Mouse (Mus musculus): ENCODE measurements around the gene Med14. TPM values are rescaled to one million over a fixed set of nuclear protein-coding genes. Genes with fewer than 3 reads are reported as not detected.
A peak's percentile ranks its signal among the peaks of the same experiment; 100 is the strongest.

The Med14 gene
- total RNA-seq (2021): 10 to 100 TPM; 75.6 to 86.4 TPM
- long read RNA-seq, experiment 1, full-length matches to known transcripts: 3 of 78 reads
- long read RNA-seq, experiment 1, partial matches to known transcripts: 55 of 78 reads
- long read RNA-seq, experiment 1, other reads (novel, unspliced or antisense): 20 of 78 reads
- long read RNA-seq, experiment 2, full-length matches to known transcripts: 3 of 65 reads
- long read RNA-seq, experiment 2, partial matches to known transcripts: 47 of 65 reads
- long read RNA-seq, experiment 2, other reads (novel, unspliced or antisense): 15 of 65 reads

- intact Hi-C loops (cut with DNase I): loop anchor here (1.0 to 5.0 kb wide), 4 partner anchors 79 to 679 kb away; partner anchors contain the start of genes 1810030O07Rik and Usp9x
- Histone ChIP-seq H3K27ac (peak within 1 kb of the TSS; percentile 95), H3K4me3 (peak within 1 kb of the TSS; percentile 60)
- TF ChIP-seq CTCF (IDR thresholded peaks at IDR 0.05): peak; percentile 27
- peak; percentile 83 to 85 for DNase-seq (ENCODE audit: extremely low spot score in 1 of 2, low spot score in 2 of 2)
These were observed at the start of gene Med14 for GRCm38 (mm10) chrX:12761626-12762333. Gene Med14 (minus strand): TSS chrX:12762073.

GRCm38 (mm10) chrX:12800559-12800958 lies 38.7 kb upstream of the Med14 start:
- intact Hi-C loops (cut with DNase I): no loop called here
- TF ChIP-seq CTCF (IDR thresholded peaks at IDR 0.05): no peak

DNA sequence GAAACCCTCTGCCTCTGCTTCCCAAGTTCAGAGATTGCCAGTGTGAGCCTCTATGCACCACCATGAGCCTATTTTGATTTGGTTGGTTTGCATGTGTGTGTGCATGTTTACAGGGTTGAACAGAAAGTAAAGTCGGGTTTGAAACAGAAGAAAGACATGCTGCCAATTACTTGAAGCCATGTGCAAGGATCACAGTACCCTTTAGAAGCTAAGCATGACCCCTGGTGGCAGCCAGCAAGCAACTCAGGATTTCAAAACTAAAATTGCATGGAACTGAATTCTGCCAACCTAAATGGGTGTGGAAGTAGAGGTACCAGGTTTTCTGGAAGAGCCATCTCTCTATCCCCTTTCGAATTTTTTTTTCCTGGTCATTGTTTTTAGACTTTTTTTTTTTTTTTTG lies 33.0 kb upstream of the Med14 start:
- intact Hi-C loops (cut with DNase I): no loop called here
- DNase-seq (ENCODE audit: extremely low spot score in 1 of 2, low spot score in 2 of 2): no peak
- no peak overlapping the region for H3K27ac ChIP-seq

More at GRCm38 (mm10) chrX:12800559-12800958, 38.7 kb upstream of the Med14 start:
- no peak overlapping the region for H3K27ac ChIP-seq
- DNase-seq (ENCODE audit: extremely low spot score in 1 of 2, low spot score in 2 of 2): no peak
- no peak overlapping the region for H3K4me3 ChIP-seq

DNA sequence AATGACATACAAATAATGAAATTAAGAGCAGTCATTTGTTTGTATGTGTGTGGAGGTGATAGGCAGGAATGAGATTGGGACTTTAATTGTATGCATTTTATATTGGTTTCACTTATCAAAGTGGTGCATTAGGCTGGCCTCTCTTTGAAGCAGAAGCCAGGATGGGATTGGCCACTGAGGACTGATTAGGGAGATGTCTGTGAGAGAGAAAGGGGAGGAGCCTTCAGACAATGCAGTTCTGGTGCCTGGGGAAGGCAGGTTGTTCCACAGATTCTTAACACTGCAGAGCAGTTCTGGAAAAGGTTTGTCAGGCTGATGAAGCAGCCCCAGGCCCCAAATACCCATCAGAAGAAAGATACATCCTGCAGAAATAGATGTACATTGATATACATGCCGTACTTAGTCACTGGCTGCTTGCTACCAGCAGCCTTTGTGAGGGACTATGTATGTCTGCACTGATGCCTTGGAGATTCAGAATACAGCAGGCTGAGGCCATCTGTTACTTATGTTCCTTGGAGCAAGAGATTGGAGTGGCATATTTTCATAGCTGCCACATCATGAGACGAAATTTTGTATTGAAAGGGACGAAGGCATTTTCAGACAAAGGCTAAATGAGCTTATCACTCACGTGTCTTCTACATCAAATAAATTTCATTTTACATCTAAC lies 29.9 kb upstream of the Med14 start:
- TF ChIP-seq CTCF (IDR thresholded peaks at IDR 0.05): no peak
- Histone ChIP-seq H3K27ac (peak overlapping the region; percentile 18; the same call in 1 of the 2 replicates), H3K4me3 (no peak overlapping the region)
- DNase-seq (ENCODE audit: extremely low spot score in 1 of 2, low spot score in 2 of 2): no peak
- intact Hi-C loops (cut with DNase I): no loop called here

More for the DNA sequence above, 33.0 kb upstream of the Med14 start:
- peak; percentile 45 for TF ChIP-seq CTCF (IDR thresholded peaks at IDR 0.05)
- H3K4me3 ChIP-seq: no peak overlapping the region

DNA sequence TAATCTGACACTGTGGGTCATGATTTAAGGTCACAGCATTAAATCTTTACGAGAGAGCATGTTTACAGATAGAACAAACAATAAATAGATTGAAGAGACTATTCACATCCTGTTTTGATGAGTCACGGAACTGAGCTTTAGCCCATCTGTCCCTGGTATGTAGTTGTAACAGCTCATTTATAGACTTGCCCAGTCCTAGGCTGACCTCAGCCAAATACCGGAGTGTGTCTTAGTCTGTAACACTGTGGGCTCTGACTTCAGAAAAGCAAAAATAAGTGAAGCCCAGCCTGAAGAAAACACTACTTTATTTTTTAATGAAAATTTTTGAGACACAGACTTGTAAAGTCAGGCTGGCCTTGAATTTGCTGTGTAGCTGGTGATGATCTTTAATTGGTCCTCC lies 11.4 kb upstream of the Med14 start:
- H3K27ac ChIP-seq: no peak overlapping the region
- no peak for TF ChIP-seq CTCF (IDR thresholded peaks at IDR 0.05)
- intact Hi-C loops (cut with DNase I): no loop called here
- no peak for DNase-seq (ENCODE audit: extremely low spot score in 1 of 2, low spot score in 2 of 2)
- H3K4me3 ChIP-seq: no peak overlapping the region

DNA sequence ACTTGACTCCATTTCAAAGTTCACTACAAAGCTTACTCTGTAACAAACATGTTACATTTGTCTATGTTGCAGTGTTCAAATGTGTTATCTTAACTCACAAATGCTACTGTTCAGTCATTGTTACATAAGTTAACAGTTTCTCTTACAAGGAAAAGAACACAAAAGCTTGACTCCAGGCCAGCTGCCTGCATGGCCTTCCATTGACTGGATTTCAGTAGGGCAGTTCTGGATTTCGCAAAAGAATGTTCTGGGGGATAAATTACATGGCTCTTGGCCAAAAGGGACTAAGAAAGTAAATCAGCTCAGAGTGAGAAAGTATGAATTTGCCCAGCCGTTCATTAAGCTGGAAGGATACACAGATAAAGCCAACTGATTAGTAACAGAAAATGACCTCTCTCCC lies 9.7 kb upstream of the Med14 start:
- no peak overlapping the region for H3K4me3 ChIP-seq
- TF ChIP-seq CTCF (IDR thresholded peaks at IDR 0.05): no peak
- intact Hi-C loops (cut with DNase I): no loop called here
- no peak for DNase-seq (ENCODE audit: extremely low spot score in 1 of 2, low spot score in 2 of 2)
- H3K27ac ChIP-seq: no peak overlapping the region

- Histone ChIP-seq H3K27ac (no peak overlapping the region), H3K4me3 (no peak overlapping the region)
- no peak for TF ChIP-seq CTCF (IDR thresholded peaks at IDR 0.05)
- no peak for DNase-seq (ENCODE audit: extremely low spot score in 1 of 2, low spot score in 2 of 2)
- intact Hi-C loops (cut with DNase I): no loop called here
These were observed 6.7 kb upstream of the Med14 start for GRCm38 (mm10) chrX:12768571-12768970.

GRCm38 (mm10) chrX:12766846-12767564 lies 5.1 kb upstream of the Med14 start:
- intact Hi-C loops (cut with DNase I): no loop called here
- no peak overlapping the region for H3K4me3 ChIP-seq
- no peak for DNase-seq (ENCODE audit: extremely low spot score in 1 of 2, low spot score in 2 of 2)
- no peak for TF ChIP-seq CTCF (IDR thresholded peaks at IDR 0.05)
- no peak overlapping the region for H3K27ac ChIP-seq

GRCm38 (mm10) chrX:12763127-12763834 lies 1.4 kb upstream of the Med14 start:
- peak overlapping the region; percentile 60 for H3K4me3 ChIP-seq
- no peak for TF ChIP-seq CTCF (IDR thresholded peaks at IDR 0.05)
- peak overlapping the region; percentile 95 for H3K27ac ChIP-seq
- no peak for DNase-seq (ENCODE audit: extremely low spot score in 1 of 2, low spot score in 2 of 2)
- intact Hi-C loops (cut with DNase I): loop anchor here (5.0 kb wide), 2 partner anchors 91 to 681 kb away; partner anchors contain the start of gene 1810030O07Rik

DNA sequence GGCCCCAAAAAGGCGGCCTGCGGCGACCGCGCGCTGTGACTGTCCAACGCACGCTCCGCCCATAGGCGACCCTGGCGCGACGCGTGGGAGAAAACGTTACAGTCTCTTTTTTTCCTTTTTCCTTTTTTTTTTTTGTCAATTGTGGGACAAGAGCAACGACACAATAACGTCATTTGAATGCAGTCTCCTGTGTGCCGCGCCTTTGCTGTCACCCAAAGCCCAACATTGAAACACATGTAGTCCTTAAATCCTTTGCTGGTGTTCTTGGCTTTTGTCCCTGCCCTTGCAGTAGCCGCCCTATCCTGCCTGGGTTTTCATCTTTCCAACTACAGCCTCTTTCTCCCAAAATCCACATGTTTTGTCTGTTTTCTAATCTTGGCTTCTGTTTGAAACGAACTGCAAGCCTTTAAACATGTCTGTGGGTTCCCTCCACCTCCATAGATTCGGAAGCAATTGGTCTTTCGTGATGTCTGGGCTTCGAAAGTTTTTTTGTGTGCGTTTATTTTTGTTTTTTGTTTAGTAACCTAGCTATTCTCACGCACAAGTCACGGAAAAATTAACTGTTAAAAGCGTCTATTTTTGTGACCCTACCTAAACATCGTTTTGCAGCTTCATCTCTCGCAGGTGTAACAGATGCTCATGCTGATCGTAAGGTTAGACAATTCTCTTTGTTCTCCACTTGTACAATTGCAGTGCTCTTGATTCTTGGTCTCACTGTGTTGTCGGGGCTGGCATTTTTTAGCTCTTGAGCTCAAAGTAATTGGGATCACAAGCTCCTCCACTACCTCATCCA lies 657 bp upstream of the Med14 start:
- peak overlapping the region; percentile 60 for H3K4me3 ChIP-seq
- peak overlapping the region; percentile 95 for H3K27ac ChIP-seq
- no peak for TF ChIP-seq CTCF (IDR thresholded peaks at IDR 0.05)
- intact Hi-C loops (cut with DNase I): loop anchor here (1.0 to 5.0 kb wide), 3 partner anchors 78 to 680 kb away; partner anchors contain the start of gene 1810030O07Rik
- DNase-seq (ENCODE audit: extremely low spot score in 1 of 2, low spot score in 2 of 2): no peak
